Mouse (Mus musculus) bone marrow macrophage, adult 2 months (primary cell): ENCODE data around the gene Dus4l. TPM values are rescaled to one million over a fixed set of nuclear protein-coding genes. Genes with fewer than 3 reads are reported as not detected.

Experiments used
- H3K27ac ChIP-seq: 2 replicates; pipeline ENCODE4 v1.5.1; 2012; ENCODE audit warnings: low read depth, low read length; ENCODE audit not compliant: insufficient read depth
- H3K4me1 ChIP-seq: 2 replicates; pipeline ENCODE4 v1.6.1; 2012; ENCODE audit warnings: low read length; ENCODE audit not compliant: control insufficient read depth, insufficient read depth
- H3K4me3 ChIP-seq: 2 replicates; pipeline ENCODE4 v1.5.1; 2012; ENCODE audit warnings: mild to moderate bottlenecking, low read length, moderate library complexity; ENCODE audit not compliant: insufficient read depth
- CTCF ChIP-seq: IDR thresholded peaks from 2 replicates; pipeline ENCODE4 v1.5.1; 2012; ENCODE audit warnings: low read depth, mild to moderate bottlenecking, low read length, moderate library complexity
- POLR2A ChIP-seq: IDR thresholded peaks from 2 replicates; pipeline ENCODE4 v1.6.1; 2012; ENCODE audit warnings: mild to moderate bottlenecking, low read depth, low read length, borderline replicate concordance
- polyA plus RNA-seq: library from polyadenylated mRNA; stranded (reverse); fragments of >200 nt; gene quantifications from 2 replicates; pipeline ENCODE4 v1.2.4, GENCODE M21; 2012; ENCODE audit not compliant: missing spikeins, insufficient read depth, insufficient read length

The Dus4l gene
- polyA plus RNA-seq, 1 experiment = 1.3 TPM

DNA sequence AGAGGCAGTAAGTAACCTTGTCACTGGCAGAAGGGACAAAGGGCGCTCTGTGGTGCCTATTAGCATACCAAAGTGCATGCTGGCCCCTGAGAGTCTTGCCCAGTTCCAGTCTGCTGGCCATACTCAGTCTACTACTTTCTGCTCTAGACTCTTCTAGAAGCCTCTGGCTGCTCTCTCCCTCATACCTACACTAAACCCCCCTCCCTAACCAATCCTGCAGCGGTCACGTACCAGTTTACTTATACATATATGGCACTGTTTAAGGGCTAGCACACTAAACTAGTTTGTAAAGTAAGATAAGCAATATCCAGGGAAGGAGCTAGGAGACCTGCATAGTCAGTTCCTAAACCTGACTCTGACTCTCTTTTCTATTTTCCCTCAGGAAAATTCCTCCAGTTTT, 60.3 kb downstream of the Dus4l start:
- H3K27ac ChIP-seq = no peak overlapping the region
- TF ChIP-seq CTCF = no peak
- no peak for TF ChIP-seq POLR2A
- no peaks in the 10 kb centered on the region for H3K4me1 ChIP-seq
- no peak overlapping the region for H3K4me3 ChIP-seq

GRCm38 (mm10) chr12:31592011-31592410, 62.6 kb downstream of the Dus4l start:
- Histone ChIP-seq H3K4me1 (no peaks in the 10 kb centered on the region), H3K27ac (no peak overlapping the region), H3K4me3 (no peak overlapping the region)
- TF ChIP-seq CTCF (no peak), POLR2A (no peak)

Other genes with a start within 250 kb of the Dus4l start
- 20.7 and 24.7 TPM in 2 replicates for gene Cbll1, start 155.2 kb downstream of the Dus4l start, polyA plus RNA-seq
- gene Slc26a4, start 94.9 kb downstream of the Dus4l start, polyA plus RNA-seq = not detected in 2 replicates
- gene Bcap29, start 20.2 kb downstream of the Dus4l start, polyA plus RNA-seq = 40.5 and 40.8 TPM in 2 replicates
- 28.1 and 36.5 TPM in 2 replicates for gene Cog5, start within 50 bp of the Dus4l start, polyA plus RNA-seq
- gene Gpr22, start 59.1 kb upstream of the Dus4l start, polyA plus RNA-seq = not detected in 2 replicates